Mouse (Mus musculus): ENCODE results near the gene Pfkm. TPM values are rescaled to one million over a fixed set of nuclear protein-coding genes. Genes with fewer than 3 reads are reported as not detected.

Pfkm gene
- total RNA-seq, 2 experiments from 2014 or later: 379 to 387 TPM

DNA sequence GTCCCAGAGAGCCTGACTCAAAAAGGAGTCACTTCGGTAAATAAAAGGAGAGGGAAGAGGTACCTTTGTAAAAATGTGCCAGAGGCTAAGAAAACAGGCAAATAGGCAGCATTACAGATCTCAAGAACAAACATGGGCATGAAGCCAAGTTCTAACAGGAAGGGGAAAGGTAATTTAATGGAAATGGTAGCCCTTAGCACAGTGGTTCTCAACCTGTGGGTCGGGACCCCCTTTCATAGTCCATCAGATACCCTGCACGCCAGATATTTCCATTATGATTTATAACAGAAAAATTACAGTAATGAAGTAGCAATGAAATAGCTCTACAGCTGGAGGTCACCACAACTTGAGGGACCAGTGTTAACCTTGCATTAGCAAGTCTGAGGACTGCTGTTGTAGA is 84.9 kb downstream of the Pfkm start:
- no peak overlapping the region for H3K27ac ChIP-seq
- DNase-seq (ENCODE audit: extremely low spot score in 1 of 2, low spot score in 2 of 2): no peak
- H3K4me3 ChIP-seq: no peak overlapping the region
- intact Hi-C loops (cut with DNase I): no loop called here
- TF ChIP-seq CTCF (IDR thresholded peaks at IDR 0.05): no peak

DNA sequence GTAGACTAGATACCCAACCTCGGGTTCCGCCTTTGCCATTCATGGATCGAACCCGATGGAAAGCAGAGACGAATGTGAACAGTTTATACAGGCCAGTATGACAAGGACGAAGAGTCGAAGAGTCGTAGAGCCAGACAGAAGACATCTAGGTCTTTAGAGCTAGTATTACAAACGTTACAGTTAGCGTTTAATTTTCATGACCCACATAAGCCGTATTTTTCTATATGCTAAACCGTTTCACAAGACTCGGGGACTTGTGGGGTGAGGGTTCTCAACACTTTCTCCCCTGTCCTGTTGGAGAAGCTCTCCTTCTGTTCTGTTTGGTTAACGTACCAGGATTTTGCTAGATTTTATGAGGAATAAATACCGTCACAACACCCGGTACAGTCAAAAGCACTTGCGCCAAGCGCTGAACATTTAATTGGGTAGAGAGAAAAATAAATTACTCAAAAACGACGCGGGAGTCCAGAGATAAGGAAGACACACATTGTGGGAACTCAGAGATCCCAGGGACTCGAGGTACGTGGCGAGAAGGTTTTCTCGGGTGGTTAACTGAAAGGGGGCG is 88.3 kb downstream of the Pfkm start:
- DNase-seq (ENCODE audit: extremely low spot score in 1 of 2, low spot score in 2 of 2): no peak
- intact Hi-C loops (cut with DNase I): loop anchor here (1.0 to 5.0 kb wide), 3 partner anchors 116 to 322 kb away; partner anchors contain the start of gene Zfp641
- Histone ChIP-seq H3K4me3 (peak overlapping the region; percentile 56), H3K27ac (peak overlapping the region; percentile 76)
- no peak for TF ChIP-seq CTCF (IDR thresholded peaks at IDR 0.05)

DNA sequence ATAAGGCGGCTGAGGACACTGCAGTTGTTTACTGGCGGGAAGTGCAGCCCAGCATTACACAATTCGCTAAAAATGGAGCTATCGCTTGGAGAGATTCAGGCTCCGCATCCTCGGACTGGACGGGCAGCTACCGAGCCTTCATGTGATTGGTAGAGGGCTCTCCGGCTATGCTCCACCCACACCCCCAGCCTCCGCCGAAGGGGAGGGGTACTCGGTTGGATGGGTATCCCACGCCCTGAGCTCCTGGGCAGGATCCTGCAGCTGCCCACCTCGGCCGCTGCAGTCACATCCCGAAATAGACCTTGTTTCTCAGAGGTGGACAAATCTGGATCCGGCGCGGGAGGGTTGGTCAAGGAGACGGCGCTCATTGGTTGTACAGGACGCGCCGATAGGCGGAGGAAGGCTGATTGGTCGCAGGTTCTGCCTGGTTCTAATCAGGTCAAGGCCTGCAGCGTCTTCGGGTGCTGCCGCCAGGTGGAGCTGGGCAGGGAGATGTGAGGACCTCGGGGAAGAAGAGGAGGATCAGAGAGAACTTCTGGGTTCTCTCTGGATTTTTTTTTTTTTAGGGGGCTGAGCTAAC is 88.8 kb downstream of the Pfkm start:
- peak; percentile 79 for TF ChIP-seq CTCF (IDR thresholded peaks at IDR 0.05)
- peak; percentile 89 to 91 for DNase-seq (ENCODE audit: extremely low spot score in 1 of 2, low spot score in 2 of 2)
- peak overlapping the region; percentile 56 for H3K4me3 ChIP-seq
- H3K27ac ChIP-seq: peak overlapping the region; percentile 76
- intact Hi-C loops (cut with DNase I): loop anchor here (1.0 to 5.0 kb wide), 3 partner anchors 116 to 321 kb away; partner anchors contain the start of gene Zfp641

Other genes starting within 250 kb of the Pfkm start
- gene Hdac7, start 248.1 kb upstream of the Pfkm start, total RNA-seq (2021): 10 to 100 TPM; 38.4 to 41.6 TPM
- gene Vdr, start 182.0 kb upstream of the Pfkm start, total RNA-seq (2021): under 1 TPM; 0.32 to 0.79 TPM
- gene Tmem106c, start 128.4 kb upstream of the Pfkm start, total RNA-seq (2021): 10 to 100 TPM; 26.6 to 31.7 TPM
- gene Col2a1, start 87.9 kb upstream of the Pfkm start, total RNA-seq (2021): under 1 TPM; 0.61 to 0.63 TPM
- gene Senp1, start 1.2 kb downstream of the Pfkm start, total RNA-seq (2021): 10 to 100 TPM; 13.6 to 15.6 TPM
- gene Asb8, start 73.0 kb downstream of the Pfkm start, total RNA-seq (2021): 10 to 100 TPM; 46.2 to 51.8 TPM
- 10 to 100 TPM; 20.6 to 21.8 TPM for gene Ccdc184, start 74.6 kb downstream of the Pfkm start, total RNA-seq (2021)
- gene Olfr288, start 103.0 kb downstream of the Pfkm start, total RNA-seq (2021): not detected
- under 1 TPM in 1 of 2 experiments, not detected in 1; 0.32 TPM for gene Gm44579, start 128.4 kb downstream of the Pfkm start, total RNA-seq (2021)
- 1 to 10 TPM; 4.7 to 5.3 TPM for gene Olfr287, start 128.5 kb downstream of the Pfkm start, total RNA-seq (2021)
- not detected for gene Olfr286, start 141.9 kb downstream of the Pfkm start, total RNA-seq (2021)
- not detected for gene H1fnt, start 164.7 kb downstream of the Pfkm start, total RNA-seq (2021)
- gene Zfp641, start 203.6 kb downstream of the Pfkm start, total RNA-seq (2021): 1 to 10 TPM; 6.6 to 8.0 TPM
- gene Olfr285, start 224.8 kb downstream of the Pfkm start, total RNA-seq (2021): not detected
- gene Olfr284, start 248.4 kb downstream of the Pfkm start, total RNA-seq (2021): not detected